Mouse (Mus musculus) heart, adult 2 months (tissue): ENCODE measurements at regions not wholly inside any gene's neighbourhood (a gene's known extent, or its start where the extent isn't known, plus 50 kb on each side); places are given as distances from the start of the nearest gene placed in this dataset.

Source experiments
- CTCF ChIP-seq: fragments of 200-600 bp; IDR thresholded peaks from 2 replicates; pipeline ENCODE4 v1.8.1; 2022; ENCODE audit warnings: antibody characterized with exemption, mild to moderate bottlenecking, moderate library complexity
- EP300 ChIP-seq: fragments of 200-500 bp; IDR thresholded peaks from 2 replicates; pipeline ENCODE4 v1.6.1; 2011; ENCODE audit warnings: low read depth, low read length, control low read depth; ENCODE audit not compliant: insufficient read depth
- POLR2A ChIP-seq: fragments of 200-500 bp; IDR thresholded peaks from 2 replicates; pipeline ENCODE4 v1.6.1; 2011; ENCODE audit warnings: mild to moderate bottlenecking, low read depth, low read length, control low read depth; ENCODE audit not compliant: insufficient read depth

DNA sequence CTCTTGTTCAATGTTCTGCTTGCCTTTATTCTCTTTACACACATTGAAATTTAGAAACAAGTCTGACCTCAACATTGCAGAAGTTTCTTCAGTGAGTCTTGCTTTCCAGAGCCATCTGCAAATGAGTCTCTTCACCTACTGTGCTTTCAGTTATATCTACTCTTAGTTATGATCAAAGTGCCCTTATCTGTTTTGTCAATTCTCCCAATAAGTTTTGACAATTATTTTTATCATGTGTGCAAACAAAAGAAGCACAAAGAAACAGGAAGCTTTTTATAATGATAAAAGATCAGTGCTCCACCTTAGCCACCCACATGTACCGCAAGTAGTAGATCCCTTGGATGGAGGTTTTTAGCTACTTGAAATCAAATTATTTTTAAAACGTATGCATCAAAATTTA, 1322.8 kb upstream of the Zeb2 start:
- TF ChIP-seq EP300 (no peak), CTCF (no peak), POLR2A (no peak)
